Mouse (Mus musculus): ENCODE measurements around the gene Slc30a3. TPM values are rescaled to one million over a fixed set of nuclear protein-coding genes. Genes with fewer than 3 reads are reported as not detected.

Slc30a3 gene
- polyA plus RNA-seq (2014; fragmentation: Nextera tagmentation; extraction: Ambion mirVana), result 0.79 and 1.2 TPM in 2 replicates

DNA sequence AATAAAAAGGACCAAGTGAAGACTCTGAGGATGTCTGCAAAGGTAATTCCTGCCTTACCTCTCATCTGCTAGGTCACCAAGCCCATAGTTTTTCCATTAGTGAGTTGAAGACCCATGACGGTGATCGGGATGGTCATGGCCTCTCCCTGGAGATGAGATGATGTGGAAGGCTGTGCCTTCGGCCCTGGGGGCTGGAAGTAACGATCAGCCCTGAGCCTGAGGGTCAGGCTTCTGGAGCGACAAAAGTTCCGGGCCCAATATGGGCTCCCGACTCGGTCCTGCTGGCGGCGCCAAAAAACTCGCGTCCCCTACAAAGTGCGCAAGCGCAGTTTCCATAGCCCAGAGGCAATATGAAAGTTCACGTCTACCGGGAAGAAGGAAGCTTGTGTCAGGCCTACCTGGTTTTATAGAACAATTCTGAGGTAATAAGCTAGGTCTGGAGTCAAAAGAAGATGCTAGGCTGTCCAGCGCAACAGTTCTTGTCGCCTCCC, at the start of gene Slc30a3:
Gene Slc30a3 (minus strand): TSS at position 238 of the 491 bp plus-strand sequence.
- no peak for ATAC-seq (replicated peaks; ENCODE audit: low FRiP score)

DNA sequence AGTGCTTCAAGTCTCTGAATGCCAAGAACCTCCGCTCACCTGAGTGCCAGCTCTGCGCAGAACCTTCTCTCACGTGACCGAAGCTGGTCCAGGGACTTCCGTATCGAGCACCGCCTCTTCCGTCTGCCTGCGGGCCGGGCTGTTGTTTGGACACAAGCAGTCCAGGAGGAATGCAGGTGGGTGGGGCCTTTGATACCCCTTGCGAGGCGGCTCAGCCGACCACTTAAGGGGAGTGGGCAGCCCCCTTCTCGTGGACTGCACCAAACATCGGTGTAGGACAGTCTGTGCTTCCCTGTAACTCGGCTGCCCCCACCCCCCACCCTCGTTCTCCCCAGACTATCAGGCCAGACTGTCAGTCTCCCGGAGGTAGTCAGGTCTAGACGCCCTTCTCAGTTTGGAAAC, 46.1 kb upstream of the Slc30a3 start, which contains the start of gene Mpv17:
Gene Mpv17 (minus strand): TSS at position 100 of the 402 bp plus-strand sequence.
- no peaks in the 10 kb centered on the region for H3K9me3 ChIP-seq (ENCODE audit: control insufficient read depth, low read length)
- WGBS, result under 1% methylated on average over 19 of the region's 19 CpGs
- DNase-seq (ENCODE audit: low spot score) (peak; percentile 88), ATAC-seq (replicated peaks; ENCODE audit: low FRiP score) (peak; percentile 93)
- H3K4me2 ChIP-seq (ENCODE audit: low read depth, low read length, severe bottlenecking), result peak within 1 kb of the TSS; percentile 94
- H3K4me1 ChIP-seq (replicated peaks; ENCODE audit: control insufficient read depth, insufficient read depth, low read length), result peaks cover 5% of the 10 kb centered on the region; the same call in 1 of the 2 replicates
- H3K36me3 ChIP-seq (ENCODE audit: control insufficient read depth, insufficient read depth, low read length), result peaks cover 13% of the 10 kb centered on the region; the same call in 1 of the 2 replicates
- no peaks in the 10 kb centered on the region for H3K27me3 ChIP-seq (ENCODE audit: control insufficient read depth, insufficient read depth, low read length)
- H3K27ac ChIP-seq (ENCODE audit: low read depth, low read length), result no peak within 1 kb of the TSS
- peak within 1 kb of the TSS; percentile 58 for H3K4me3 ChIP-seq (ENCODE audit: low read depth, low read length)
- peak within 1 kb of the TSS; percentile 72 for H3K9ac ChIP-seq (ENCODE audit: low read length)

More for the DNA sequence above, at the start of gene Slc30a3:
- no peak within 1 kb of the TSS for H3K27ac ChIP-seq (ENCODE audit: low read depth, low read length)
- no peaks in the 10 kb centered on the region for H3K4me1 ChIP-seq (replicated peaks; ENCODE audit: control insufficient read depth, insufficient read depth, low read length)
- no peak within 1 kb of the TSS for H3K4me2 ChIP-seq (ENCODE audit: low read depth, low read length, severe bottlenecking)
- H3K9ac ChIP-seq (ENCODE audit: low read length), result no peak within 1 kb of the TSS
- H3K4me3 ChIP-seq (ENCODE audit: low read depth, low read length), result no peak within 1 kb of the TSS
- H3K36me3 ChIP-seq (ENCODE audit: control insufficient read depth, insufficient read depth, low read length), result no peaks in the 10 kb centered on the region
- 91% methylated on average over 18 of the region's 18 CpGs for WGBS
- no peaks in the 10 kb centered on the region for H3K27me3 ChIP-seq (ENCODE audit: control insufficient read depth, insufficient read depth, low read length)
- no peaks in the 10 kb centered on the region for H3K9me3 ChIP-seq (ENCODE audit: control insufficient read depth, low read length)
- no peak for DNase-seq (ENCODE audit: low spot score)

DNA sequence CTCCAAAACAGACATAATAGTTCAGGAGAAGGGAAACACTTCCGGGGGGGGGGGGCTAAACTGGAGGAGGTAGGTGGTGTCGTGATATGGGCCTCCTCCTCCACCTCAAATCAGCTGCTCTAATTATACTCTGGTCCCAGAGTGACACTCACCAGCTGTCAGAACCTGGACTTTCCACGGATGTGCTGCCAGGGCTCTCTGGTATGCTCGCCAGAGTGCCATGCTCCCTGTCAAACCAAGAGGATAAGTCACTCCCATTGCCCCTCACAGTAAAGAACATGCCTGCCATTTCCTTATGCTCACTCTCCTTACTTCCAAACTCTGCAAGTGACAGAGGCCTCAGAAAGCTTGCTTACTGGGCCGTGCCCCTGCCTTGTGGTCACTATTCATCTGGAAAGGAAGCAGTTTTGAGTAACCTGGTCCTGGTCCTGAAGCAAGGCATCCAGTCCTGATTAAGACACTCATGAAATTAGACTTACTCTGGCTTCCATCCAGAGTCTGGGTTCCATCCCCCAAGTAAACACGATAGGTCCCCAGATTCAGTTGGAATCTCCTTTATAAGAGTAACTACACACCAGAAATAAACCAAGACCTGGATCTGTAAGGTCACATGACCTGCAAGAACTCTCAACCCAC, 45.6 kb upstream of the Slc30a3 start:
- H3K9ac ChIP-seq (ENCODE audit: low read length), result peak overlapping the region; percentile 72
- peaks cover 5% of the 10 kb centered on the region; the same call in 1 of the 2 replicates for H3K4me1 ChIP-seq (replicated peaks; ENCODE audit: control insufficient read depth, insufficient read depth, low read length)
- H3K27me3 ChIP-seq (ENCODE audit: control insufficient read depth, insufficient read depth, low read length), result no peaks in the 10 kb centered on the region
- H3K27ac ChIP-seq (ENCODE audit: low read depth, low read length), result no peak overlapping the region
- ATAC-seq (replicated peaks; ENCODE audit: low FRiP score) (peak; percentile 31), DNase-seq (ENCODE audit: low spot score) (no peak)
- H3K9me3 ChIP-seq (ENCODE audit: control insufficient read depth, low read length), result no peaks in the 10 kb centered on the region
- 41% methylated on average over 6 of the region's 6 CpGs for WGBS
- peaks cover 13% of the 10 kb centered on the region; the same call in 1 of the 2 replicates for H3K36me3 ChIP-seq (ENCODE audit: control insufficient read depth, insufficient read depth, low read length)
- H3K4me3 ChIP-seq (ENCODE audit: low read depth, low read length), result peak overlapping the region; percentile 58
- peak overlapping the region; percentile 94 for H3K4me2 ChIP-seq (ENCODE audit: low read depth, low read length, severe bottlenecking)

DNA sequence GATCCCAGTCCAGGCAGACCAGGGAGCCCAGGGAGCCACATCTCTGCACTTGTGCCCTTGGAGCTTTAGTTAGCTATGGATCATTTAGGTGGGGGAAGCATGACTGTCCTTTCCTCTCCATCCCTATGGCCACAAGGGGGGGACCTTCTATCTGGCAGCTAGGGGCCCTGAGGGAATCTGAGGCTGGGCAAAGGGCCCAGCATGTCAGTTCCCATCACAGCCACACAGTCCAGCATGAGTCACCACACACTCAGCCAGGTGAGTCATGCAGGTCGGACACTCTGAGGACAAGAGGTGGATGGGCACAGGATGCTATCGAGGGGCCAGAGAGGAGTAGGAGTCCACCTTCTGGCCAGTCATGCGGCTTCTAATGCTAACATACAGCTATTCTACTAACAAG, 43.7 kb upstream of the Slc30a3 start:
- H3K9ac ChIP-seq (ENCODE audit: low read length), result no peak overlapping the region
- no peak for DNase-seq (ENCODE audit: low spot score)
- H3K4me2 ChIP-seq (ENCODE audit: low read depth, low read length, severe bottlenecking), result no peak overlapping the region
- no peak overlapping the region for H3K27ac ChIP-seq (ENCODE audit: low read depth, low read length)
- H3K9me3 ChIP-seq (ENCODE audit: control insufficient read depth, low read length), result no peaks in the 10 kb centered on the region
- H3K36me3 ChIP-seq (ENCODE audit: control insufficient read depth, insufficient read depth, low read length), result no peaks in the 10 kb centered on the region
- no peak overlapping the region for H3K4me3 ChIP-seq (ENCODE audit: low read depth, low read length)
- no peaks in the 10 kb centered on the region for H3K27me3 ChIP-seq (ENCODE audit: control insufficient read depth, insufficient read depth, low read length)
- no peak for ATAC-seq (replicated peaks; ENCODE audit: low FRiP score)
- peaks cover 5% of the 10 kb centered on the region; the same call in 1 of the 2 replicates for H3K4me1 ChIP-seq (replicated peaks; ENCODE audit: control insufficient read depth, insufficient read depth, low read length)
- WGBS, result 96% methylated on average over 3 of the region's 3 CpGs

DNA sequence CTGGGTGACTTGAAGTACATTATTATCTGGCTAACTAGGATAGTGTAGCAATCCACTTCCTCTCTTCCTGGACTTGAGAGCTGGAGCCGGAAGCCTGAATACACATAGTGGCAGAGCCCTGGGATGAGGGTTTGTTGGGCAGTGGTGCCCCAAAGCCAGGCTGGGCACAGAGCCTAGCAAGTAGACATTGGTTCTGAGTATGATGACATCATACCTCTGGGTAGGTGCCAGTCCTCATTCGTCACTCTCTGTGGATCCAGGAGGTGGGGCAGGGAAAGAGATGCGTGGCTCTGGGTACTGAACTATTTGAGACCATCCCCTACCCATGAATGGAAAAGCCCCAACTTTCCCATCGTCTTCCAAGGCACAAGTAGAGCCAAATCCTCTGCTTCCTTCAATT, 41.7 kb upstream of the Slc30a3 start:
- no peak for ATAC-seq (replicated peaks; ENCODE audit: low FRiP score)
- H3K36me3 ChIP-seq (ENCODE audit: control insufficient read depth, insufficient read depth, low read length), result no peaks in the 10 kb centered on the region
- H3K4me1 ChIP-seq (replicated peaks; ENCODE audit: control insufficient read depth, insufficient read depth, low read length), result peaks cover 5% of the 10 kb centered on the region; the same call in 1 of the 2 replicates
- no peak overlapping the region for H3K9ac ChIP-seq (ENCODE audit: low read length)
- no peak for DNase-seq (ENCODE audit: low spot score)
- H3K4me3 ChIP-seq (ENCODE audit: low read depth, low read length), result no peak overlapping the region
- no peaks in the 10 kb centered on the region for H3K27me3 ChIP-seq (ENCODE audit: control insufficient read depth, insufficient read depth, low read length)
- H3K27ac ChIP-seq (ENCODE audit: low read depth, low read length), result no peak overlapping the region
- H3K9me3 ChIP-seq (ENCODE audit: control insufficient read depth, low read length), result no peaks in the 10 kb centered on the region
- H3K4me2 ChIP-seq (ENCODE audit: low read depth, low read length, severe bottlenecking), result no peak overlapping the region
- WGBS, result 91% methylated on average over 4 of the region's 4 CpGs

DNA sequence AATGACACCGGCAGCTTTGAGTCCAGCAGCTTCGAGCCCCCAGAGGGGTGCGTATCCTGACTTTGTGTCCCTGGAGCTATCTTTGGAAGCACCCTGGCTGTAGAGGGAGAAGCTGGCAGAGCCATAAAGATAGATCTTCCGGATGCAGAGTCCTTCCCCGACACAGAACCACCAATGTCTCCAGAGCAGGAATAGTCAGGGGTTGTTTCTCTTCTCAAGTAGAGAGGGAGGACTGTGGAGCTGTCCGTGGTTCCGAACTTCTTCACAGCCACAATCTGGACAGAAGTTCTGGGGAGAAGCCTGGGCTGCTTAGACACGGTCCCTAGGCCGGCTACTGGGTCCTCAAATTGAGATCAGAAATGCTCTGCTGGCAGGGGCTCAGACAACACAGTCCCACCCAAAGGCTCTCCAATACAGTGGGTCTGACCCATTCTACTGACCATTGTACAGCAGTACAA, 31.0 kb upstream of the Slc30a3 start:
- H3K27me3 ChIP-seq (ENCODE audit: control insufficient read depth, insufficient read depth, low read length), result peaks cover 50% of the 10 kb centered on the region
- DNase-seq (ENCODE audit: low spot score) (no peak), ATAC-seq (replicated peaks; ENCODE audit: low FRiP score) (no peak)
- H3K4me1 ChIP-seq (replicated peaks; ENCODE audit: control insufficient read depth, insufficient read depth, low read length), result peaks cover 11% of the 10 kb centered on the region; the same call in 1 of the 2 replicates
- no peaks in the 10 kb centered on the region for H3K9me3 ChIP-seq (ENCODE audit: control insufficient read depth, low read length)
- no peak overlapping the region for H3K4me2 ChIP-seq (ENCODE audit: low read depth, low read length, severe bottlenecking)
- H3K27ac ChIP-seq (ENCODE audit: low read depth, low read length), result no peak overlapping the region
- 17% methylated on average over 9 of the region's 9 CpGs for WGBS
- no peak overlapping the region for H3K9ac ChIP-seq (ENCODE audit: low read length)
- peaks cover 3% of the 10 kb centered on the region; the same call in 1 of the 2 replicates for H3K36me3 ChIP-seq (ENCODE audit: control insufficient read depth, insufficient read depth, low read length)
- H3K4me3 ChIP-seq (ENCODE audit: low read depth, low read length), result no peak overlapping the region

DNA sequence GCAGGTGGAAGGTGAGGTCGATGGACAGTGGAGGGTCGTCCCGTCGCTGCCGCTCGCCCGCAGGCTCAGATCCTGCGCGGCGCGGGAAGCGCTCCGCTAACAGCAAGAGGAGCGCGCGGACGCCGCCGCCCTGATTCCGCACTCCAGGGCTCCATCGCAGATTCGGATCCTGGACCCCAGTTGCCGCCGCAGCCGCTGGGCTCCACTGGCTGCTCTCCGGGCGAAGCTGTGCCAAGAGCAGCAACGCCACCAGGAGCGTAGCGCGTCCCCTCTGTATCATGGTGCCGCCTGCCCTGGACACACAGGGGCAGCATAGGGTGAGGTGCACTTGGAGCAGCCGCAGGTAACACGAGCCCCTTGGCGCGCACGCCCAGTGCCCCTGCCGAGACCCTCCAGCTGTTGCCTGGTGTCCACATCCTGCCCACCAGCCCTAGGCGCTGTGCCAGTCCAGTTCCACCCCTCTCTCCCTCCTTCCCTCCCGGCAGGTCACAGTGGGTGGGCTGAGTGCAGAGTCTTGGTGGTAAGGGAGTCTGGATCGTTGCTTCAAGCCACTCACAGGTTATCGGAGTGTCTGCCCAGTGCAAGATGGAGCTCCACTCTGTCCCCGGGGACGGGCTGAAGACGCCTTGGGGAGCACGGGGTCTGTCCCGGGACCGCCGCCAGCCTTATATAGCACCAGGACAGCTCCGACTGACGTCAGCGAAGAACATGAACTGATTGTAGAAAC, 30.4 kb upstream of the Slc30a3 start, which contains the start of gene Ucn:
Gene Ucn (minus strand): TSS at position 589 of the 727 bp plus-strand sequence.
- Histone ChIP-seq H3K4me3 (ENCODE audit: low read depth, low read length) (peak within 1 kb of the TSS; percentile 14; the same call in 1 of the 2 replicates), H3K27ac (ENCODE audit: low read depth, low read length) (no peak within 1 kb of the TSS), H3K36me3 (ENCODE audit: control insufficient read depth, insufficient read depth, low read length) (peaks cover 3% of the 10 kb centered on the region; the same call in 1 of the 2 replicates), H3K9me3 (ENCODE audit: control insufficient read depth, low read length) (no peaks in the 10 kb centered on the region), H3K9ac (ENCODE audit: low read length) (no peak within 1 kb of the TSS), H3K4me1 (replicated peaks; ENCODE audit: control insufficient read depth, insufficient read depth, low read length) (peaks cover 11% of the 10 kb centered on the region; the same call in 1 of the 2 replicates), H3K27me3 (ENCODE audit: control insufficient read depth, insufficient read depth, low read length) (peaks cover 50% of the 10 kb centered on the region), H3K4me2 (ENCODE audit: low read depth, low read length, severe bottlenecking) (peak within 1 kb of the TSS; percentile 46)
- DNase-seq (ENCODE audit: low spot score) (no peak), ATAC-seq (replicated peaks; ENCODE audit: low FRiP score) (no peak)
- 1% methylated on average over 52 of the region's 52 CpGs for WGBS

DNA sequence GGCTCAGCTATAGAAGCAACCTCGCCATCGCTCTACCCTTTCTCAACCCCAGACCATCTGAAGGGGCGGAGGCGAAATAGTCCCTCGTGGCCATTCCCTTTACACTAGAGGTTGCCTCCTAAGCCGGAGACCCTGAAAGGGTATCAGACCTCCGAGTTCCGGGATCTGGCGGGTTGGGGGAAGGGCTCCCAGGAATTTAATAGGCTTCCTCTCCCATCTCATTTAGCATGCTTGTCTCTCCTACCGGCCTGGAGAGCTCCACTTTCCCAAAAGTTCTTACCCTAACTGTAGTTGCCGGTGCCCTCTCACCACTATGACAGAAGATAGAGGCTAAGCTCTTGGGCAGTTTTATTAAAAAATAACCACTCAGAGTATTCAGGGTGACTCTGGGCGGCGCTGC, 29.6 kb upstream of the Slc30a3 start:
- WGBS, result 1% methylated on average over 13 of the region's 13 CpGs
- DNase-seq (ENCODE audit: low spot score) (no peak), ATAC-seq (replicated peaks; ENCODE audit: low FRiP score) (no peak)
- peaks cover 3% of the 10 kb centered on the region; the same call in 1 of the 2 replicates for H3K36me3 ChIP-seq (ENCODE audit: control insufficient read depth, insufficient read depth, low read length)
- peaks cover 50% of the 10 kb centered on the region for H3K27me3 ChIP-seq (ENCODE audit: control insufficient read depth, insufficient read depth, low read length)
- no peak overlapping the region for H3K27ac ChIP-seq (ENCODE audit: low read depth, low read length)
- H3K4me2 ChIP-seq (ENCODE audit: low read depth, low read length, severe bottlenecking), result peak overlapping the region; percentile 46
- no peak overlapping the region for H3K9ac ChIP-seq (ENCODE audit: low read length)
- H3K4me3 ChIP-seq (ENCODE audit: low read depth, low read length), result peak overlapping the region; percentile 14; the same call in 1 of the 2 replicates
- H3K4me1 ChIP-seq (replicated peaks; ENCODE audit: control insufficient read depth, insufficient read depth, low read length), result peaks cover 11% of the 10 kb centered on the region; the same call in 1 of the 2 replicates
- H3K9me3 ChIP-seq (ENCODE audit: control insufficient read depth, low read length), result no peaks in the 10 kb centered on the region

Measured in forebrain, embryonic 11.5 days (tissue).